Mouse (Mus musculus): ENCODE results near the gene Ssc5d. TPM values are rescaled to one million over a fixed set of nuclear protein-coding genes. Genes with fewer than 3 reads are reported as not detected.

Gene Ssc5d
- polyA plus RNA-seq, 1 experiment = 7.5 TPM

GRCm38 (mm10) chr7:4993347-4993998 lies 67.9 kb downstream of the Ssc5d start:
- 0 out of 2 replicates have a peak, but pooled peaks cover 6% of the 10 kb centered on the region for H3K4me1 ChIP-seq (ENCODE audit: control insufficient read depth, insufficient read depth, low read length)
- TF ChIP-seq POLR2A (IDR thresholded peaks at IDR 0.05; ENCODE audit: borderline replicate concordance, extremely low read depth, low read depth, low read length) (no peak), CTCF (IDR thresholded peaks at IDR 0.05; ENCODE audit: insufficient read depth, low read length) (no peak)
- no peak for DNase-seq
- 70% methylated on average over 50 of the region's 55 CpGs for WGBS
- H3K4me3 ChIP-seq (replicated peaks; ENCODE audit: extremely low read depth, low read depth, low read length) = no peak overlapping the region

GRCm38 (mm10) chr7:4993999-4994788 lies 68.6 kb downstream of the Ssc5d start:
- DNase-seq = no peak
- 72% methylated on average over 59 of the region's 59 CpGs for WGBS
- TF ChIP-seq CTCF (IDR thresholded peaks at IDR 0.05; ENCODE audit: insufficient read depth, low read length) = no peak
- TF ChIP-seq POLR2A (IDR thresholded peaks at IDR 0.05; ENCODE audit: borderline replicate concordance, extremely low read depth, low read depth, low read length) = no peak
- no peak overlapping the region for H3K4me3 ChIP-seq (replicated peaks; ENCODE audit: extremely low read depth, low read depth, low read length)
- H3K4me1 ChIP-seq (ENCODE audit: control insufficient read depth, insufficient read depth, low read length) = 0 out of 2 replicates have a peak, but pooled peaks cover 6% of the 10 kb centered on the region

Other genes with a start within 250 kb of the Ssc5d start
- gene Hspbp1, start 240.7 kb upstream of the Ssc5d start, polyA plus RNA-seq (2012; rRNA removed) = 38.8 and 39.6 TPM in 2 replicates
- gene Brsk1, start 235.2 kb upstream of the Ssc5d start, polyA plus RNA-seq (2012; rRNA removed) = 4.1 and 4.9 TPM in 2 replicates
- gene Tmem150b, start 200.5 kb upstream of the Ssc5d start, polyA plus RNA-seq (2012; rRNA removed) = 3.2 and 3.8 TPM in 2 replicates
- gene Kmt5c, start 185.7 kb upstream of the Ssc5d start, polyA plus RNA-seq (2012; rRNA removed) = 92.5 and 104 TPM in 2 replicates
- gene Cox6b2, start 172.7 kb upstream of the Ssc5d start, polyA plus RNA-seq (2012; rRNA removed) = 52.7 and 87.5 TPM in 2 replicates
- gene Fam71e2, start 154.5 kb upstream of the Ssc5d start, polyA plus RNA-seq (2012; rRNA removed) = not detected in 2 replicates
- 0.65 and 0.68 TPM in 2 replicates for gene Il11, start 142.9 kb upstream of the Ssc5d start, polyA plus RNA-seq (2012; rRNA removed)
- not detected in 2 replicates for gene Tmem190, start 142.8 kb upstream of the Ssc5d start, polyA plus RNA-seq (2012; rRNA removed)
- 59.4 and 97.7 TPM in 2 replicates for gene Tmem238, start 136.1 kb upstream of the Ssc5d start, polyA plus RNA-seq (2012; rRNA removed)
- 171 and 204 TPM in 2 replicates for gene Rpl28, start 132.9 kb upstream of the Ssc5d start, polyA plus RNA-seq (2012; rRNA removed)
- 135 and 210 TPM in 2 replicates for gene Ube2s, start 113.2 kb upstream of the Ssc5d start, polyA plus RNA-seq (2012; rRNA removed)
- gene Shisa7, start 81.1 kb upstream of the Ssc5d start, polyA plus RNA-seq (2012; rRNA removed) = 2.5 and 3.4 TPM in 2 replicates
- gene Isoc2b, start 55.5 kb upstream of the Ssc5d start, polyA plus RNA-seq (2012; rRNA removed) = 14.1 and 22.3 TPM in 2 replicates
- 13.4 and 15.0 TPM in 2 replicates for gene Isoc2a, start 48.6 kb upstream of the Ssc5d start, polyA plus RNA-seq (2012; rRNA removed)
- gene Gm36210, start 19.3 kb upstream of the Ssc5d start, polyA plus RNA-seq (2012; rRNA removed) = 0.15 and 0.20 TPM in 2 replicates
- gene Zfp628, start 10.6 kb upstream of the Ssc5d start, polyA plus RNA-seq (2012; rRNA removed) = 20.6 and 24.7 TPM in 2 replicates
- 7.1 and 7.6 TPM in 2 replicates for gene Nat14, start 3.8 kb upstream of the Ssc5d start, polyA plus RNA-seq (2012; rRNA removed)
- gene Sbk2, start 38.6 kb downstream of the Ssc5d start, polyA plus RNA-seq (2012; rRNA removed) = 5.6 and 24.2 TPM in 2 replicates
- 6.5 and 9.0 TPM in 2 replicates for gene Sbk3, start 45.4 kb downstream of the Ssc5d start, polyA plus RNA-seq (2012; rRNA removed)
- gene Zfp579, start 70.4 kb downstream of the Ssc5d start, polyA plus RNA-seq (2012; rRNA removed) = 84.1 and 90.7 TPM in 2 replicates
- gene Zfp524, start 88.6 kb downstream of the Ssc5d start, polyA plus RNA-seq (2012; rRNA removed) = 37.0 and 43.5 TPM in 2 replicates
- 32.2 and 33.9 TPM in 2 replicates for gene Fiz1, start 88.9 kb downstream of the Ssc5d start, polyA plus RNA-seq (2012; rRNA removed)
- gene Gm44973, start 89.7 kb downstream of the Ssc5d start, polyA plus RNA-seq (2012; rRNA removed) = not detected in 2 replicates
- 43.2 and 47.9 TPM in 2 replicates for gene Zfp865, start 94.6 kb downstream of the Ssc5d start, polyA plus RNA-seq (2012; rRNA removed)
- 0.90 and 0.97 TPM in 2 replicates for gene Ccdc106, start 94.8 kb downstream of the Ssc5d start, polyA plus RNA-seq (2012; rRNA removed)
- not detected in 2 replicates for gene 4632433K11Rik, start 108.3 kb downstream of the Ssc5d start, polyA plus RNA-seq (2012; rRNA removed)
- 5.2 and 6.9 TPM in 2 replicates for gene Zfp784, start 112.7 kb downstream of the Ssc5d start, polyA plus RNA-seq (2012; rRNA removed)
- 36.0 and 37.9 TPM in 2 replicates for gene Zfp580, start 125.8 kb downstream of the Ssc5d start, polyA plus RNA-seq (2012; rRNA removed)
- gene U2af2, start 136.4 kb downstream of the Ssc5d start, polyA plus RNA-seq (2012; rRNA removed) = 145 and 189 TPM in 2 replicates
- 151 and 160 TPM in 2 replicates for gene Epn1, start 154.4 kb downstream of the Ssc5d start, polyA plus RNA-seq (2012; rRNA removed)
- gene Rfpl4, start 191.2 kb downstream of the Ssc5d start, polyA plus RNA-seq (2012; rRNA removed) = not detected in 2 replicates
- 0.24 TPM in 1 of 2 replicates, not detected in the other for gene Rasl2-9, start 200.2 kb downstream of the Ssc5d start, polyA plus RNA-seq (2012; rRNA removed)
- gene Vmn1r55, start 223.9 kb downstream of the Ssc5d start, polyA plus RNA-seq (2012; rRNA removed) = not detected in 2 replicates

Data from lung, adult 2 months (tissue).